13 mouse cellular contexts compared by ENCODE assay signal in genomic region chr6:146702126-146702881, GRCm38 (mm10). TPM values are rescaled to one million over a fixed set of nuclear protein-coding genes. Genes with fewer than 3 reads are reported as not detected.
DNase-seq lines count a peak whose midpoint lies in the region; ATAC-seq and TF ChIP-seq lines count a peak whose summit lies in the region.
"Had no signal": no experiment of that assay in that cellular context is flagged by ENCODE, and none has a peak within 500 bp of the region (broad histone marks: within the 10 kb centered on the region; RNA-seq: fewer than 3 reads in every experiment).

No protein-coding gene starts in this region.

- H3K4me2 ChIP-seq in kidney, postnatal 0 days (ENCODE audit: low read length) = no peak overlapping the region
- no peak overlapping the region for H3K4me2 ChIP-seq in heart, embryonic 11.5 days
- H3K4me2 ChIP-seq in limb, embryonic 15.5 days = 0 out of 2 replicates have a peak overlapping the region, but pooled peaks have one; percentile 20
- H3K4me2 ChIP-seq: hindbrain, embryonic 14.5 days; neural tube, embryonic 15.5 days had no signal

- H3K9me3 ChIP-seq in kidney, postnatal 0 days (replicated peaks; ENCODE audit: low read length) = no peaks in the 10 kb centered on the region
- peaks cover 2% of the 10 kb centered on the region; the same call in 1 of the 2 replicates for H3K9me3 ChIP-seq in heart, embryonic 11.5 days (replicated peaks; ENCODE audit: control insufficient read depth, low read length)
- H3K9me3 ChIP-seq in limb, embryonic 15.5 days = no peaks in the 10 kb centered on the region
- H3K9me3 ChIP-seq: neural tube, embryonic 15.5 days had no signal

- H3K36me3 ChIP-seq in kidney, postnatal 0 days (ENCODE audit: insufficient read depth, low read length) = no peaks in the 10 kb centered on the region
- no peaks in the 10 kb centered on the region for H3K36me3 ChIP-seq in heart, embryonic 11.5 days (ENCODE audit: control insufficient read depth, insufficient read depth, low read length)
- H3K36me3 ChIP-seq in limb, embryonic 15.5 days = no peaks in the 10 kb centered on the region
- H3K36me3 ChIP-seq: neural tube, embryonic 15.5 days had no signal

- no peak for TF ChIP-seq CTCF in kidney, postnatal 0 days (IDR thresholded peaks at IDR 0.05; ENCODE audit: low read depth)

- ATAC-seq in kidney, postnatal 0 days (replicated peaks; ENCODE audit: low FRiP score, low read depth) = no peak
- ATAC-seq in heart, embryonic 11.5 days (replicated peaks; ENCODE audit: insufficient number of reproducible peaks, low FRiP score, low TSS enrichment) = 0 out of 2 replicates have a peak, but pooled peaks have one; percentile 10
- ATAC-seq in limb, embryonic 15.5 days (ENCODE audit: insufficient number of reproducible peaks, low FRiP score, low TSS enrichment, low read depth) = peak; percentile 66

- H3K4me1 ChIP-seq in kidney, postnatal 0 days (replicated peaks; ENCODE audit: insufficient read depth, low read length) = no peaks in the 10 kb centered on the region
- peaks cover 6% of the 10 kb centered on the region; the same call in 1 of the 2 replicates for H3K4me1 ChIP-seq in brown adipose tissue, adult 24 weeks (ENCODE audit: control insufficient read depth, insufficient read depth, insufficient read length, low read length)
- no peaks in the 10 kb centered on the region for H3K4me1 ChIP-seq in heart, embryonic 11.5 days (ENCODE audit: control insufficient read depth, insufficient read depth, low read length)
- peaks cover 13% of the 10 kb centered on the region for H3K4me1 ChIP-seq in limb, embryonic 15.5 days
- H3K4me1 ChIP-seq: neural tube, embryonic 15.5 days had no signal

- H3K27ac ChIP-seq in kidney, postnatal 0 days = no peak overlapping the region
- H3K27ac ChIP-seq in brown adipose tissue, adult 24 weeks (replicated peaks; ENCODE audit: low read depth, low read length) = peak overlapping the region; percentile 95
- 0 out of 2 replicates have a peak overlapping the region, but pooled peaks have one; percentile 3 for H3K27ac ChIP-seq in heart, embryonic 11.5 days (ENCODE audit: low read depth, low read length)
- peak overlapping the region; percentile 75 for H3K27ac ChIP-seq in limb, embryonic 15.5 days
- H3K27ac ChIP-seq: hindbrain, embryonic 14.5 days; macrophage; neural tube, embryonic 15.5 days had no signal

- peak; percentile 52 for DNase-seq in kidney, postnatal 0 days (ENCODE audit: low spot score)
- DNase-seq in kidney, adult 11 months = no peak
- no peak for DNase-seq in frontal cortex, adult 2 months (ENCODE audit: extremely low spot score in 1 of 2, low spot score in 1 of 2)
- DNase-seq in right cerebral cortex, postnatal 4 days = no peak
- no peak for DNase-seq in ovary, adult 18-20 months (ENCODE audit: low spot score)
- DNase-seq: cerebellum, adult 18-20 months had no signal

- H3K9ac ChIP-seq in kidney, postnatal 0 days (ENCODE audit: low read depth, low read length) = no peak overlapping the region
- no peak overlapping the region for H3K9ac ChIP-seq in heart, embryonic 11.5 days (ENCODE audit: low read depth, low read length)
- no peak overlapping the region for H3K9ac ChIP-seq in limb, embryonic 15.5 days
- H3K9ac ChIP-seq: hindbrain, embryonic 14.5 days; neural tube, embryonic 15.5 days had no signal

- H3K4me3 ChIP-seq in kidney, postnatal 0 days (replicated peaks; ENCODE audit: low read depth, low read length) = no peak overlapping the region
- H3K4me3 ChIP-seq in brown adipose tissue, adult 24 weeks (ENCODE audit: insufficient read depth, low read depth, low read length) = peak overlapping the region; percentile 21; the same call in 1 of the 2 replicates
- H3K4me3 ChIP-seq in heart, embryonic 11.5 days (ENCODE audit: low read depth, low read length) = no peak overlapping the region
- no peak overlapping the region for H3K4me3 ChIP-seq in limb, embryonic 15.5 days
- H3K4me3 ChIP-seq: neural tube, embryonic 15.5 days had no signal

- no peaks in the 10 kb centered on the region for H3K27me3 ChIP-seq in kidney, postnatal 0 days (ENCODE audit: insufficient read depth, low read length)
- H3K27me3 ChIP-seq in heart, embryonic 11.5 days (ENCODE audit: control insufficient read depth, insufficient read depth, low read length) = no peaks in the 10 kb centered on the region
- no peaks in the 10 kb centered on the region for H3K27me3 ChIP-seq in limb, embryonic 15.5 days
- H3K27me3 ChIP-seq: CH12.LX; neural tube, embryonic 15.5 days had no signal

- WGBS in kidney, postnatal 0 days = 52% methylated on average over 11 of the region's 11 CpGs
- WGBS in heart, embryonic 11.5 days (ENCODE audit: insufficient replicate concordance) = 62% methylated on average over 11 of the region's 11 CpGs
- 39% methylated on average over 11 of the region's 11 CpGs for WGBS in limb, embryonic 15.5 days

RNA-seq across cellular contexts. Expression of gene Stk38l, which starts 22.5 kb away (rescaled TPM):
- polyA plus RNA-seq in kidney, postnatal 0 days (2015; fragmentation: Nextera tagmentation; extraction: Ambion mirVana) = 13.1 and 14.2 TPM in 2 replicates
- polyA plus RNA-seq in brown adipose tissue, adult 24 weeks (2012; ENCODE audit: insufficient read depth, insufficient read length, missing spikeins) = 13.7 and 28.0 TPM in 2 replicates
- 42.4 and 46.7 TPM in 2 replicates for polyA plus RNA-seq in heart, embryonic 11.5 days (2014; fragmentation: Nextera tagmentation; extraction: Ambion mirVana)
- polyA plus RNA-seq in limb, embryonic 15.5 days (2015; fragmentation: Nextera tagmentation; extraction: Ambion mirVana) = 17.3 and 17.4 TPM in 2 replicates
- polyA plus RNA-seq in frontal cortex, adult 2 months (2012; rRNA removed) = 17.8 and 18.3 TPM in 2 replicates

RNA-seq across cellular contexts. Expression of gene Tm7sf3, which starts 59.7 kb away (rescaled TPM):
- 37.8 and 38.3 TPM in 2 replicates for polyA plus RNA-seq in kidney, postnatal 0 days (2015; fragmentation: Nextera tagmentation; extraction: Ambion mirVana)
- polyA plus RNA-seq in brown adipose tissue, adult 24 weeks (2012; ENCODE audit: insufficient read depth, insufficient read length, missing spikeins) = 9.6 and 13.1 TPM in 2 replicates
- 39.9 and 48.3 TPM in 2 replicates for polyA plus RNA-seq in heart, embryonic 11.5 days (2014; fragmentation: Nextera tagmentation; extraction: Ambion mirVana)
- 48.2 and 52.1 TPM in 2 replicates for polyA plus RNA-seq in limb, embryonic 15.5 days (2015; fragmentation: Nextera tagmentation; extraction: Ambion mirVana)
- polyA plus RNA-seq in frontal cortex, adult 2 months (2012; rRNA removed) = 27.6 and 29.3 TPM in 2 replicates

RNA-seq across cellular contexts. Expression of gene Med21, which starts 60.0 kb away (rescaled TPM):
- polyA plus RNA-seq in kidney, postnatal 0 days (2015; fragmentation: Nextera tagmentation; extraction: Ambion mirVana) = 144 and 153 TPM in 2 replicates
- 67.9 and 81.8 TPM in 2 replicates for polyA plus RNA-seq in brown adipose tissue, adult 24 weeks (2012; ENCODE audit: insufficient read depth, insufficient read length, missing spikeins)
- 129 and 133 TPM in 2 replicates for polyA plus RNA-seq in heart, embryonic 11.5 days (2014; fragmentation: Nextera tagmentation; extraction: Ambion mirVana)
- polyA plus RNA-seq in limb, embryonic 15.5 days (2015; fragmentation: Nextera tagmentation; extraction: Ambion mirVana) = 132 and 142 TPM in 2 replicates
- 65.5 and 68.3 TPM in 2 replicates for polyA plus RNA-seq in frontal cortex, adult 2 months (2012; rRNA removed)
